Mouse (Mus musculus) bone marrow, adult 2 months (tissue): ENCODE measurements around the gene Thra.

Experiments
- CTCF ChIP-seq: fragments of 200-500 bp; IDR thresholded peaks from 2 replicates; pipeline ENCODE4 v1.5.1; 2011; ENCODE audit warnings: low read length, control low read depth; ENCODE audit not compliant: control insufficient read depth, insufficient read depth
- POLR2A ChIP-seq: fragments of 200-500 bp; IDR thresholded peaks from 2 replicates; pipeline ENCODE4 v1.6.1; 2011; ENCODE audit warnings: low read depth, mild to moderate bottlenecking, control low read depth, low read length, borderline replicate concordance; ENCODE audit not compliant: control insufficient read depth

DNA sequence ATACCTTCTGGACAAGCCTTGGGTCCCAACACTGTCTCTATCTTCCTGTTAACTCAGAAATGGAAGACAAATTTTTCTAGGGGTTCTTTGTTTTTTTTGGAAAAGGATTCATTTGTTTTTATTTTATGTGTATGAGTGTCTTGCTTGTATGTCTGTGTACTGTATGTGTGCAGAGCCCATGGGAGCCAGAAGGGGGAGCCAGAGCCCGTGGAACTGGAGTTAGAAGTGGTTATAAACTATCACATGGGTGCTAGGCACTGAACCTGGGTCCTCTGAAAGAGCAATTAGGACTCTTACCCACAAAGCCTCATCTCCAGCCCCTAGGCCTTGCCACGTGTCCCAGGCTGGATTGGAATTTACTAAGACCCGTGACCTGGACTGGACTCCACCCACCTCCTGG lies 6.4 kb upstream of the Thra start:
- TF ChIP-seq CTCF (peak; percentile 31; the same call in 1 of the 2 replicates), POLR2A (no peak)
